Mouse (Mus musculus) hindbrain, embryonic 11.5 days (tissue): ENCODE measurements around the gene Efna3. TPM values are rescaled to one million over a fixed set of nuclear protein-coding genes. Genes with fewer than 3 reads are reported as not detected.
A peak's percentile ranks its signal among the peaks of the same experiment; 100 is the strongest.

Experiments used
- ATAC-seq: fragments of 200-750 bp; cut with Nextera tagmentation; 2 replicates; pipeline ENCODE4 v1.8.0; 2017; ENCODE audit warnings: mild to moderate bottlenecking, moderate TSS enrichment, moderate library complexity; ENCODE audit not compliant: low FRiP score
- DNase-seq: peaks from one replicate; pipeline ENCODE4 v3.0.0-alpha.2; 2015; ENCODE audit warnings: low spot score
- H3K27ac ChIP-seq: fragments of 300-500 bp; sonication (generic); 2 replicates; pipeline ENCODE4 v1.5.1; 2014; ENCODE audit warnings: mild to moderate bottlenecking, low read depth, low read length
- H3K27me3 ChIP-seq: fragments of 300-500 bp; sonication (generic); 2 replicates; pipeline ENCODE4 v1.6.1; 2014; ENCODE audit warnings: mild to moderate bottlenecking, low read length, moderate library complexity, mixed read lengths; ENCODE audit not compliant: control insufficient read depth, insufficient read depth
- H3K36me3 ChIP-seq: fragments of 300-500 bp; sonication (generic); 2 replicates; pipeline ENCODE4 v1.6.1; 2014; ENCODE audit warnings: mild to moderate bottlenecking, low read length, moderate library complexity, mixed read lengths; ENCODE audit not compliant: control insufficient read depth, insufficient read depth
- H3K4me1 ChIP-seq: fragments of 300-500 bp; sonication (generic); replicated peaks from 2 replicates; pipeline ENCODE4 v1.6.1; 2014; ENCODE audit warnings: low read length, mixed read lengths; ENCODE audit not compliant: control insufficient read depth, insufficient read depth
- H3K4me2 ChIP-seq: fragments of 300-500 bp; sonication (generic); replicated peaks from 2 replicates; pipeline ENCODE4 v1.6.1; 2014; ENCODE audit warnings: mild to moderate bottlenecking, low read depth, low read length
- H3K4me3 ChIP-seq: fragments of 300-500 bp; sonication (generic); 2 replicates; pipeline ENCODE4 v1.5.1; 2014; ENCODE audit warnings: low read depth, low read length
- H3K9ac ChIP-seq: fragments of 300-500 bp; sonication (generic); 2 replicates; pipeline ENCODE4 v1.6.1; 2014; ENCODE audit warnings: low read depth, low read length
- H3K9me3 ChIP-seq: fragments of 300-500 bp; sonication (generic); 2 replicates; pipeline ENCODE4 v1.6.1; 2016; ENCODE audit warnings: low read length; ENCODE audit not compliant: control insufficient read depth
- WGBS: fragments of 180-500 bp; shearing (Covaris S2); extraction: QIAGEN DNeasy Blood & Tissue Kit; methylation state at CpG from one replicate; pipeline ENCODE4 v1.1.7; 2014; 5-methylcytosine and 5-hydroxymethylcytosine counted together
- polyA plus RNA-seq: library from polyadenylated mRNA; unstranded; fragments of >200 nt; fragmentation: Nextera tagmentation; extraction: Ambion mirVana; gene quantifications from 2 replicates; pipeline ENCODE4 v1.2.1, GENCODE M21; 2014

The Efna3 gene
- polyA plus RNA-seq, 1 experiment from 2014 or later, result 13.8 TPM

DNA sequence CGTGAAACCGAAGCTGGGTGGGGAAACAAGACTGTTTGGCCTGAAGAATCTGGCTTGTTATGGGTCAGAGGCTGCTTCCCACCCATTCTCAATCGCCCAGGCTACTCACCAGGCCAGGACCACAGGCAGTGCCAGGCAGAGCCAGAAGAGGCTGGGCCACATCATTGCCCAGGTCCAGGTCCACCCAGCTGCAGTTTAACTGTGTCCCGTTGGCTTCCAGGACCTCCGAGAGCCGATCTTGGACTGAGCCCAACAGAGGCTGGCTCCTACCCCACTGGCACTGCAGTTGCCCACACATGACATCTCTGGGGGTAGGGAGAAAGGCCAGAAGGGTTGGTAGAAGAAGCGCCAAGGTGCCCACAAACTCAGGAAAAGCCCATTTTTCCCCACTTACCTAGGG lies 20.5 kb upstream of the Efna3 start:
- Histone ChIP-seq H3K9me3 (no peaks in the 10 kb centered on the region), H3K4me3 (no peak overlapping the region), H3K36me3 (no peaks in the 10 kb centered on the region), H3K4me2 (no peak overlapping the region), H3K27me3 (no peaks in the 10 kb centered on the region), H3K4me1 (0 out of 2 replicates have a peak, but pooled peaks cover 4% of the 10 kb centered on the region), H3K27ac (no peak overlapping the region), H3K9ac (no peak overlapping the region)
- no peak for DNase-seq
- WGBS, result 92% methylated on average over 7 of the region's 7 CpGs
- no peak for ATAC-seq

DNA sequence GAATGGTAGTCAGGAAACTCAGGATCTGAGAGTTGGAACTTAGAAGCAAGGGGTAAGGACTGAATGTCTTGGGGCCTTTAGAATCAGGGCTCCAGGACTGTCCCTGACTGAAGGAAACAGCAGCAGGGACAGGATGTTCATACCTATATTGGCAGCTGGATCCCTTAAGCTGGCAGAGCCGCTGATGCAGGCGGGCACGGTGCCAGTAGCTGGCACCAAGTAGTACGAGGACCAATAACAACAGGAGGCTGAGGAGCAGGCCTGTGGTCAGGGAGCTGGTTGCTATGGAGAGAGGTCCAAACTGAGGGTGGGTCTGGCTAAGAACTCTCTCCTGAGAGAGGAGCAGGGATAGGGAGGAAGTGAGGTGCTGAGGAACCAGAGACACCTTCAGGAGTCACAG lies 19.0 kb upstream of the Efna3 start:
- no peak overlapping the region for H3K4me3 ChIP-seq
- H3K36me3 ChIP-seq, result no peaks in the 10 kb centered on the region
- H3K27ac ChIP-seq, result no peak overlapping the region
- H3K27me3 ChIP-seq, result no peaks in the 10 kb centered on the region
- WGBS, result 91% methylated on average over 4 of the region's 4 CpGs
- 0 out of 2 replicates have a peak, but pooled peaks cover 4% of the 10 kb centered on the region for H3K4me1 ChIP-seq
- ATAC-seq, result no peak
- H3K9me3 ChIP-seq, result no peaks in the 10 kb centered on the region
- H3K4me2 ChIP-seq, result no peak overlapping the region
- no peak for DNase-seq
- H3K9ac ChIP-seq, result no peak overlapping the region

DNA sequence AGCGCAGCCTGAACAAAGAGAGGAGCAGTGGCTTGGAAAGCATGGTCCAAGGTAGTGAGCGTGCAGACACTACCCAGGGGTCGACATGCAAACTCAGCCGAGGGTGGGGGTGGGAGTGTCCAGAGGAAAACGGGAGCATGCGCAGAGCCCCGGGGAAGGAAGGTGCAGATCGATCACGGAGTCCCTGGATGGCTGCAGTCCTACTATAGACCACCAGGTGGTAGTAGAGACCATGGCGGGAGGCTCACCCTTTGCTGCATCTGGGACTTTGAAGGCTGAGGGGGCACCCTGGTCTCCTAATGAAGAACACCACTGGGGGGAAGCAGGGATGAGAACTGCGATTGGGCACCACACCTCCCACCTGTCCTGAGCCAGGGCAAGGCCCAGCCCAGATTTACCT lies 17.7 kb upstream of the Efna3 start:
- DNase-seq, result peak; percentile 94
- 2% methylated on average over 11 of the region's 11 CpGs for WGBS
- Histone ChIP-seq H3K27me3 (no peaks in the 10 kb centered on the region), H3K4me2 (peak overlapping the region; percentile 40), H3K9ac (peak overlapping the region; percentile 24; the same call in 1 of the 2 replicates), H3K27ac (no peak overlapping the region), H3K4me3 (peak overlapping the region; percentile 19; the same call in 1 of the 2 replicates), H3K9me3 (no peaks in the 10 kb centered on the region), H3K36me3 (no peaks in the 10 kb centered on the region), H3K4me1 (peaks cover 9% of the 10 kb centered on the region)
- ATAC-seq, result peak; percentile 38

DNA sequence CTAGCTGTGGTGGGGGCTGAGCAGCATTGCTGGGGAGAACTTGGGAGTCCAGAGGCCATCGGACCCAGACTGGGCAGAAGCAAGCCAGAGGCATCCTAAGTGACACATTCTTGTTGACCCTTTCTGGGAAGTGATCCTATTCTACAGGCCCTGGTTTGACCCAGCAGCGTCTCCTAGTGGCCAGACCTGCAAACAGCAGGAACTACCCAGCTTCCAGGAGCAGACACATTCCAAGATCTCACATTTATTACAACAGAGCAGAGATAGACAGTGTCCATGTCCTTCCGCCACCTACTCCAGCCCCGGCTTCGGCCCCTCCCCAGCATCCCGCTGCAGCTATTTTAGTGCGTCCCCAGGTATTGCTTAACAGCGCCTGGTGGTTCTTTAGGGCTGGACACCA lies 16.7 kb upstream of the Efna3 start:
- Histone ChIP-seq H3K27me3 (no peaks in the 10 kb centered on the region), H3K4me3 (no peak overlapping the region), H3K36me3 (no peaks in the 10 kb centered on the region), H3K9ac (no peak overlapping the region), H3K9me3 (no peaks in the 10 kb centered on the region), H3K4me2 (no peak overlapping the region), H3K27ac (no peak overlapping the region), H3K4me1 (peaks cover 9% of the 10 kb centered on the region)
- ATAC-seq (peak; percentile 6; the same call in 1 of the 2 replicates), DNase-seq (peak; percentile 92)
- WGBS, result 28% methylated on average over 8 of the region's 8 CpGs

DNA sequence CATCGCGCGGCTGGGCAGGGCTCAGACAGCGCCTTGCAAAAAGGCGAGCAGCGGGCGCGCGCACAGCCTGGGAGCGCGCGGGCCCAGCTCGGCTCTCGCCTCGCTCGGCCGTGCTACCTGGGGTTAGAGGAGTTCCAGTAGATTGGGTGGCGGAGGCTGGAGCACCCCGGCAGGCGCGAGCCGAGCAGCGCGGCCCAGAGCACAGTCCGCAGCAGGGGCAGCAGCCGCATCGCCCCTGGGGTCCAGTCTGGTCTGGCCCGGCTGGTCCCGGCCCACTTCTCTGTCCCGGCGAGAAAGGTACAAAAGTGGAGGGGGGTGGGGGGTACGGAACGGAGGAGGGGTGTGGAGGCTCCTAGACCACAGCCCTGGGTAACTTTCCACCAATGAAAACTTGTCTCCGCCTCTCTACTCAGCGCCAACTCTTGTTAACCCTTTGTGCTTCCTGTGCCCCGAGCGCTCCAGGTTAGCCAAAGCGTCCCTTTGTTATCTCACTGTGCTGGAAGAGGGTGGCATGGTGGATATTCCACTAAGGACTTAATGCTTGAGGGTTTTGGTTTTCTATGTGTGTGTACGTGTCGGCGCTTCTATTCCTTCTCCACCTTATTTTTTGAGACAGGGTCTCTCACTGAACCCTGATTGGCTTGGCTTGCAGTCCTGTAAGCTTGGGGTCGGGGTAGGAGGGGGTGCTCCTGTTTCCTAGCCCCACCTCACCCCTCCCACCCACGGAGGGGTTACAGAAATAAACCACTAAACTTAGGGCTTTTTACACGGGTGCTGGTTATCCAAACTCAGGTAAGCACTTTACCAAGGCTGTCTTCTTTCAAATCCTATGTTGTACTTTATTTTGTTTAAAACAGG lies 15.2 kb upstream of the Efna3 start, which contains the start of gene Efna4:
TSS of gene Efna4 (minus strand) at position 308 of the 858 bp plus-strand sequence.
- Histone ChIP-seq H3K4me1 (peaks cover 10% of the 10 kb centered on the region), H3K27me3 (no peaks in the 10 kb centered on the region), H3K4me2 (peak within 1 kb of the TSS; percentile 66), H3K4me3 (peak within 1 kb of the TSS; percentile 76), H3K27ac (peak within 1 kb of the TSS; percentile 82), H3K9me3 (no peaks in the 10 kb centered on the region), H3K36me3 (0 out of 2 replicates have a peak, but pooled peaks cover 6% of the 10 kb centered on the region), H3K9ac (peak within 1 kb of the TSS; percentile 87)
- peak; percentile 84 for ATAC-seq
- under 1% methylated on average over 40 of the region's 44 CpGs for WGBS
- DNase-seq, result peak; percentile 83

DNA sequence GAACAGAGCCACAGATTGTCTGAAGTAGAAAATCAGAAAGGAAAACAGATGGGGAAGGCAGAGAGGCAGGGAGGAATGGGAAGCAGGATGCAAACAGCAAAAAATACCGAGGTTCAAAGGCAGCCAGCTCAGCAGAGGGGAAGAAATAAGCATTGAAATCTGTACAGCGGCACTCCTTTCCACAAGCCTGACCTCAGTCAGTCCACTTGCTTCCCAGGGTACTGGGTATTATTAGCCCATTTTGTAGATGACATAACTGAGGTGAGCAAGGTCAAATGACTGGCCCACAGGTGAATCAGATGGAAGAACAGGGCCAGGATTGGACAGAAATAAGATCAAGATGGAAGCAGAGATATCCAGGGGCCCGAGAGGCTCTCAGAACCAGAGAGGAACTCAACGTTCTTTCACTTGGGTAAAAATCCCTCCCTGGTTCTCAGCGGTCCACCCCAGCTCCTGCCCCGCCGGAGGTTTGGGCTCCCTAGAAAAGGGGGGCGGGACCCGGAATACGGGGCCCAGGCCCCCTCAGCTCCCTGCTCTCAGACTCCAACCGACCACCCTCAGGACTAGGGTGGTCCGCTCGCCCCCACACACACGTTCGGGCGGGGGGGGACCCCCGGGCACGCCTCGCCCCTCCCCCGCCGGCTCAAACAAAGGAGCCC lies 14.4 kb upstream of the Efna3 start:
- Histone ChIP-seq H3K4me3 (peak overlapping the region; percentile 76), H3K4me2 (peak overlapping the region; percentile 66), H3K9ac (peak overlapping the region; percentile 87), H3K27me3 (no peaks in the 10 kb centered on the region), H3K4me1 (peaks cover 14% of the 10 kb centered on the region), H3K36me3 (0 out of 2 replicates have a peak, but pooled peaks cover 6% of the 10 kb centered on the region), H3K27ac (peak overlapping the region; percentile 82), H3K9me3 (no peaks in the 10 kb centered on the region)
- 0% methylated on average over 21 of the region's 21 CpGs for WGBS
- ATAC-seq (no peak; the same call in none of the 2 replicates), DNase-seq (no peak)

DNA sequence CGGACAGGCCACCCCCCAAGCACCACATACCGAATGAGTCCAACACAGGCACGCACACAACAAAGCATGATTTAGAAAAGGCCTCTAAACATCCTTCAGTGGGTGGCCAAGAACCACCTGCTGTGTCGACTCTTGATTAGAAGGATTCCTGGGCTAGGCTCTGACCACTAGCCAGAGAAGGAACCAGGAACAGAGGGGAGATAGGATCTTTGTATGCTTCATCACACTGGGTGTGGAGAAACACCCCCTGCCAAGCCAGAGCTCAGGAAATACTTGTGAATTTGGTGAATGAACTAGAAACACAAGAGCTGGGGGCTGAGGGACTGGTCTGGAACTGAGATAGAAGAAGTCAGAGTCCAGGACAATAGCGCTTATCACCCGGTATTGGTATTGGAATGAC lies 13.8 kb upstream of the Efna3 start:
- Histone ChIP-seq H3K27me3 (no peaks in the 10 kb centered on the region), H3K4me2 (peak overlapping the region; percentile 66), H3K4me1 (peaks cover 15% of the 10 kb centered on the region), H3K4me3 (peak overlapping the region; percentile 76), H3K9ac (peak overlapping the region; percentile 87), H3K9me3 (no peaks in the 10 kb centered on the region), H3K27ac (no peak overlapping the region), H3K36me3 (0 out of 2 replicates have a peak, but pooled peaks cover 6% of the 10 kb centered on the region)
- ATAC-seq, result no peak
- WGBS, result 7% methylated on average over 6 of the region's 6 CpGs
- peak; percentile 20 for DNase-seq

DNA sequence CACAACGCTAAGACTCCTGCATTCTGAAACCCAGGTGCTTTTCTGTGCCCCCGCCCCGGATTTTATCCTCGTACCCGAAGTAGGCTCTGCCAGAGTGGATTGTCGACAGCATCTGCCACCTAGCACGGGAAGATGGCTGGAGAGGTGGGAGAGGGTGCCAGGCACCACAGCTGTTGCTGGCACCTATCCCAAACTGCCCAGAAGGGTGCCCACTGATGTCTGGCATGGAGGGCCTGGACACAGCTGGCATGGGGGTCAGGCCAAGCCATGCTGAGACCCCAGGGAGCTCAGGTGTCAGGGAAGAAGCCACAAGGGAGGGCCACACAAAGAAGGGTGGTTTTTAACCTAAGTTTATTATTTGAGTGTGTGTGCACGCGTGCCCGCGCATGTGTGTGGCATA lies 10.3 kb upstream of the Efna3 start:
- no peak overlapping the region for H3K27ac ChIP-seq
- 75% methylated on average over 11 of the region's 11 CpGs for WGBS
- H3K4me2 ChIP-seq, result no peak overlapping the region
- 0 out of 2 replicates have a peak, but pooled peaks cover 6% of the 10 kb centered on the region for H3K36me3 ChIP-seq
- H3K9ac ChIP-seq, result no peak overlapping the region
- ATAC-seq (no peak), DNase-seq (no peak)
- peaks cover 18% of the 10 kb centered on the region for H3K4me1 ChIP-seq
- no peaks in the 10 kb centered on the region for H3K9me3 ChIP-seq
- H3K27me3 ChIP-seq, result no peaks in the 10 kb centered on the region
- H3K4me3 ChIP-seq, result no peak overlapping the region
